Mouse (Mus musculus) heart, adult 9 months (tissue): ENCODE measurements around the gene Olfr646.

Experiments used
- DNase-seq, 2 experiments: peaks; one replicate each; pipeline ENCODE4 v3.0.0; 2022; ENCODE audit warnings: low spot score in 2 of 2

Olfr646 gene

DNA sequence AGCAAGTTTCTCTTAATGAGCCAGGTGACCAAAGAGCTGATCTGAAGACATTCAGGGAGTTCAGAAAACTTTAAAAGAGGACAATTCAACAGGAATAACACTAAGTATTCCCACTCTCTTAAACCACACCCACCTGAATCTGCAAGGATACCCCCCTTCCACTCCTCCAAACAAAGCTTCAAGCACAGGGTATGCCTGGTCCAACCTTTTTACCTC lies at the start of gene Olfr646:
Gene Olfr646, plus strand, starts transcription at position 117 of the 216 bp plus-strand sequence.
- no peak for DNase-seq

DNA sequence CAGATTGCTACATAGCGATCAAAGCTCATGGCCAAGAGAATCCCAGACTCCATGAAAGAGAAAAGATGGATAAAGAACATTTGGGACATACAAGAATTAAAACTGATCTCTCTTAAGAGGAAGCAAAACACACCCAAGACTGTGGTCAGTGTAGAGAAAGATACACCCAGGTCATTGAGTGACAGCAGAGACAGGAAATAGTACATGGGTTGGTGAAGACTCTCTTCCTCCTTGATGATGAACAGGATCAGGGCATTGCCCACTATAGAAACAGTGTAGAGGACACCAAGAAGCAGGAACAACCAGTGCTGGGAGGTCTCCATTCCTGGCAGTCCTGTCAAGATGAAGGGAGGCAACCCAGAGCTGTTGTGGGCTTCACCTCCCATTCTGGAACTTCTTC lies 45.5 kb upstream of the Olfr646 start:
- no peak for DNase-seq

DNA sequence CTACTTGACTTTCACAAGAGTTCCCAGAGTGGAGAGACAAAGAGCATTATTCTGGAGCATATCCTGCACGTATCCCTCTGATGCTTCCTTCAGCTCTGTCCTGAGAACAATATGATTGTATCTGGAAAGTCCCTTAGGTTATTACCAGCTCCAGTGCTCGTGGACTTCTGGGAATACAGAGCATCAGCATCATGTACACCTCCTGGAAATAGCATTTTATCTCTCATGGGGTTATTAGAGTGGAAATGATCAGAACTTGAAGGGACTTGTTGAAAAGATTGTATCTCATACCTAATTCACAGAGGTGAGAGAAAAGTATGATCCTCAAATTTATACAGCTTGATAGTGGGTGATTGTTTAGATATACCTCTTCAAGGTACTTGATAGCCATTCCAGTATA lies 43.3 kb upstream of the Olfr646 start, which contains the start of gene 4930516K23Rik:
Gene 4930516K23Rik, minus strand, starts transcription at position 101 of the 400 bp plus-strand sequence.
- no peak for DNase-seq

DNA sequence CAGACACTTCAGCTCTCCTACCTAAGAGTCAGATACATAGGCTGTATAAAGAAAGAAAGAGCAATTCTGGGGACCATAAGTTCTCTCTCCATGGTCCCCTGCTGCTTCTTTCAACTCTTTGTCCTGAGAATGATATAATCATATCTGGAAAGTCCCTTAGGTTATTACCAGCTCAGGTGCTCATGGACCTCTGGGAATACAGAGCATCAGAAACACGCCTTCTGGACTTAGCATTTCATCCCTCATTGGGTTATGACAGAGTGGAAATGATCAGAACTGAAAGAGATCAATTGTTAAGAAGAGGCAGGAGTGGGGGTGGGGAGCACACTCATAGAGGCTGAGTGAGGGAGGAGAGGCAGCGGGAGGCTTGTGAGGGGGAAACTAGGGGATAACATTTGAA lies 32.9 kb upstream of the Olfr646 start, which contains the start of gene Olfr644:
Gene Olfr644, minus strand, starts transcription at position 101 of the 400 bp plus-strand sequence.
- DNase-seq, result no peak

GRCm38 (mm10) chr7:104085365-104085764 lies 19.3 kb upstream of the Olfr646 start, which contains the start of gene Olfr645:
Gene Olfr645 (minus strand): TSS chr7:104085465.
- DNase-seq, result no peak

DNA sequence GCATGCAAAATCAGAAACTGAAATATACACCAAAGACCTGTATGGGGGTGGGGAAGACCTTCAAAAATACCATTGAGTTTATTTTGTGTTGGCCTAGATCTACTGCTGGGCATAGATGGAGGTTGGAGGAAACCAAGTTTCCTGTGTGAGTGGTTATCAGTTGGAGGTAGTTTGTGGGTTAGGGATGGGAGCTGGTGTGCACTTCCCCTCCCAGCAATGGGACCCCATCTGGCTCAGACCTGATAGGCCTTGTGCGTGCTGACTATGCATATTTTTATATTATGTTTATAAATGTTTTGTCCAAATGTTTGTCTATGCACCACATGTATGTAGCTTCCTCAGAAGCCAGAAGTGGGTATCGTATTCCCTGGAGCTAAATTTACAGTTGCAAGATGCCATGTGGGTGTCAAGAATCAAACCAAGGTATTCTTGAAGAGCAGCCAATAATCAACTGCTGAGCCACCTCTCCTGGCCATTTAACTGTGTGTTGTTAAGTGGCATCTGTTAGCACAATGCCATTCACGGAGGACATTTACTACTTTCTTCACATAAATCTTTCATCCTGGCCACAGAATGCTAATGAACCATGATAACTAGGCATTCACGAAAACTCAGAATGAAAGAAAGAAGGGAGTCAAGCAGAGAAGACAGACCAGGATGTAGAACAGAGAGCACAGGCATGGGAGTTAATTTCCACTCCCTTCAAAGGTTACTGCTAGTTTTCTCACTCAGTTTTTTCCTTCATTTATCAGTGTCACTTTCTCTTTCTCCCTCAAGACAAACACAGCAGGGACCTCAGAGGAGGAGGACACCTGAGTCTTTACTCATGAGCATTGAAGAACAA lies 538 bp upstream of the Olfr646 start:
- DNase-seq, result no peak

DNA sequence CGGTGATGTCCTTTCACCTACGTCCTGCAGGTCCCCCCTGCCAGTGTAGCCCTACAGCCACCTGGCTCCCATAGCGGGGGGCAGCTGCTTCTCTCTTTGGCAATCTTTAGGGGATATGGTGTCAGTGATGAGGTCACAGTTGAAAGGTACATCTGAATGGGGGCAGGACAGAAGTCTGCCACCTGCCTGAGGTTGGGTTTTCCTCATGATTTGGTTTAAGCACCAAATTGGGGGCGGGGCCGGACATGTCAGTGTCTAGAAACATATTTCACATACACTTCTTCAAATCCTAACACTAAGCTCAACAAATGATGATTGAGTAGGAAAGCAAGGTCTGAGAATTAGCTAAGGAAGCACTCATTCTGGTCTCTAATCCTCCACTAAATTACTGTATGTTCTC lies 25.1 kb downstream of the Olfr646 start, which contains the start of gene Ubqln5:
Gene Ubqln5, minus strand, starts transcription at position 101 of the 400 bp plus-strand sequence.
- no peak for DNase-seq

DNA sequence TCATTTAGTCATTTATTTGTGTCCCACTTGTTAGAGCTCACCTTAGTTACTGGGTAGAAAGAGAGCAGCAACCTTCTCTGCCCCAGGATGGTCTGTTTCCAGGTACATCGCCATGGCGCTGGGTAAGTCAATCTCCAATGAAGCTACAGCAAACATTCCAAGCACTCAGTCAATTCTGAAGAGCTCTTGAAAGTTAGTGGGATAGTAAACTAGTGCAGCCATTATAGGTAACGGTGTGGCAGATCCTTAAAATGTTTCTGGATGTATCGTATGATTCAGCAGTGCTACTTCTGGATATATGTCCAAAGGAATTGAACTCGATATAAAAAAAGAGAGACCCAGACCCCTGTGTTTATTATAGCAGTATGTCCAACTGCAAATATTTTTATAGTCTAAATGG lies 32.6 kb downstream of the Olfr646 start, which contains the start of gene Olfr643:
Gene Olfr643, minus strand, starts transcription at position 101 of the 400 bp plus-strand sequence.
- no peak for DNase-seq

DNA sequence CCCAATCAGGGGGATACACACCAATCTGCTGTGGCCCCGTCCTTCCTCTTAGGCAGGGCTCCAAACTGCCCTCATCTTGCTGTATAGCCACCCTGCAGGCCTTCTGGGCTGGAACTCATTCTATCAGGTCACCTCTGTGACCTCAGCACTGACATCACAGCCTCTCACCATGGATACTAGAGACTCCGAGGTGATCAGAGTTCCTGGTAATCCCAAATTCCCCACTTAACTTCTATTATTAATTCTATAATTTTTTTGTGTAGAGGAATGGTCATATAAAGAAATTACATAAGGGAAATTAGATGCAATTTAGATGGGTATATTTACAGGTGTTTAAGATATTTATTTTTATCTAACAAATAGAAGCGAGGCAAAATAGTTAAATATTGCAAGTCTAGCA lies 38.5 kb downstream of the Olfr646 start, which contains the start of gene Ubqln3:
Gene Ubqln3, minus strand, starts transcription at position 101 of the 400 bp plus-strand sequence.
- no peak for DNase-seq

GRCm38 (mm10) chr7:104150456-104150855 lies 45.8 kb downstream of the Olfr646 start, which contains the start of gene Ubqlnl:
Gene Ubqlnl (minus strand): TSS chr7:104150556.
- DNase-seq, result no peak
